Mouse (Mus musculus): ENCODE measurements at regions not wholly inside any gene's neighbourhood (a gene's known extent, or its start where the extent isn't known, plus 50 kb on each side); places are given as distances from the start of the nearest gene placed in this dataset.

GRCm38 (mm10) chr3:102670972-102671371 is 63.4 kb upstream of the Tspan2 start:
- no peak for TF ChIP-seq CTCF (conservative IDR thresholded peaks at IDR 0.05; ENCODE audit: low read length)
- TF ChIP-seq NANOG (IDR thresholded peaks at IDR 0.05; ENCODE audit: borderline replicate concordance, low read length) = no peak
